1 mouse cellular context compared by ENCODE assay signal in genomic region chr15:98997938-98998774, GRCm38 (mm10).
TF ChIP-seq lines count a peak whose summit lies in the region.

No protein-coding gene starts in this region.

TF ChIP-seq in MEL, 35 proteins besides CTCF, POLR2A, EP300 and RAD21 (continued from another document):
- TF ChIP-seq MYB (IDR thresholded peaks at IDR 0.05; ENCODE audit: low read depth, low read length) (peak; percentile 25; the same call in 1 of the 2 replicates), TAL1 (IDR thresholded peaks at IDR 0.05; ENCODE audit: low read length) (peak; percentile 74)
